Mouse (Mus musculus) testis, adult 2 months (tissue): ENCODE results near the gene Aff3. TPM values are rescaled to one million over a fixed set of nuclear protein-coding genes. Genes with fewer than 3 reads are reported as not detected.

Experiments used
- H3K27ac ChIP-seq: fragments of 200-500 bp; 2 replicates; pipeline ENCODE4 v1.5.1; 2012; ENCODE audit warnings: low read depth, low read length; ENCODE audit not compliant: control insufficient read depth, insufficient read depth
- H3K27me3 ChIP-seq: fragments of 200-500 bp; 2 replicates; pipeline ENCODE4 v1.6.1; 2012; ENCODE audit warnings: mild to moderate bottlenecking, low read length, moderate library complexity; ENCODE audit not compliant: control insufficient read depth, insufficient read depth
- H3K36me3 ChIP-seq: fragments of 200-500 bp; 2 replicates; pipeline ENCODE4 v1.6.1; 2012; ENCODE audit warnings: mild to moderate bottlenecking, low read length; ENCODE audit not compliant: control insufficient read depth, insufficient read depth
- H3K4me1 ChIP-seq: fragments of 200-500 bp; 2 replicates; pipeline ENCODE4 v1.6.1; 2012; ENCODE audit warnings: low read length; ENCODE audit not compliant: control insufficient read depth, insufficient read depth
- H3K4me3 ChIP-seq: fragments of 200-500 bp; 2 replicates; pipeline ENCODE4 v1.5.1; 2012; ENCODE audit warnings: low read depth, mild to moderate bottlenecking, low read length, moderate library complexity, mixed read lengths; ENCODE audit not compliant: control insufficient read depth
- CTCF ChIP-seq: fragments of 200-500 bp; IDR thresholded peaks from 2 replicates; pipeline ENCODE4 v1.5.1; 2012; ENCODE audit warnings: low read depth, mild to moderate bottlenecking, inconsistent platforms, low read length, moderate library complexity; ENCODE audit not compliant: control insufficient read depth, insufficient read depth, insufficient replicate concordance
- POLR2A ChIP-seq: fragments of 200-500 bp; IDR thresholded peaks from 2 replicates; pipeline ENCODE4 v1.6.1; 2012; ENCODE audit warnings: low read depth, mild to moderate bottlenecking, inconsistent platforms, low read length, moderate library complexity; ENCODE audit not compliant: control insufficient read depth
- polyA plus RNA-seq: library from polyadenylated mRNA; depleted of rRNA; stranded (reverse); fragments of >200 nt; gene quantifications from 2 replicates; pipeline ENCODE4 v1.2.3, GENCODE M21; 2012

Gene Aff3
- polyA plus RNA-seq, 1 experiment: 8.1 TPM

DNA sequence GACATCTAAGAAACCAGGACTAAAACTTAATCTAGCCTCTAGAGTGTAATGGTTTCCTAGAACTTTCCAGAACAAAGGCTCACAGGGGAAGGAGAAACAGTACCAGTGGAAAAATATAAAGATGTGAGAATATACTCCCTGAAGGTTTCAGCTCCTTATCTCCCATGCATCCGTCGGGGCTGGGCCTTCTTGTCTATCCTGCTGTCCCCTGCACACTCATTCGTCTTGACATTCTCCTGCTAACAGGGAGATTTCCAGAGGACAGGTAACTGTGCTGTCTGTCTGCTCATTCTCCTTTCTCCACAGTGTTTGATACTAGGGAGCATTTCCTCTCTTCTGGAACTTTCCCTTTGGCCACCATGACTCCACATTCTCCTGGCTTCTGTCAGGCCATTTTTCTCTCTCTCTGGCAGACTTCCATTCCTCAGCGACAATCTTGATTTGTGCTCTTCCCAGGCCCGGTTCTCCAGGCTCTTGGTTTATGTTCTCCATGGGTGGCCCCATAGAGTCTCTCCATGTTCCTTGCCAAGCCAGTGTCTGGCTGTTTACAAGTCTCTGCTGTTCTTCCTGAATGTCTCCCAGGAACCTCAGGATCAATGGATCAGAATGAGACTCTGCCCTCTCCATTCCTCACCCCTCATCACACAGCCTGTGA is 1.5 kb upstream of the Aff3 start:
- H3K4me1 ChIP-seq: no peaks in the 10 kb centered on the region; the same call in 1 of the 2 replicates
- no peaks in the 10 kb centered on the region for H3K27me3 ChIP-seq
- no peak overlapping the region; the same call in none of the 2 replicates for H3K27ac ChIP-seq
- TF ChIP-seq CTCF: no peak
- no peak for TF ChIP-seq POLR2A
- no peak overlapping the region for H3K4me3 ChIP-seq
- no peaks in the 10 kb centered on the region for H3K36me3 ChIP-seq

DNA sequence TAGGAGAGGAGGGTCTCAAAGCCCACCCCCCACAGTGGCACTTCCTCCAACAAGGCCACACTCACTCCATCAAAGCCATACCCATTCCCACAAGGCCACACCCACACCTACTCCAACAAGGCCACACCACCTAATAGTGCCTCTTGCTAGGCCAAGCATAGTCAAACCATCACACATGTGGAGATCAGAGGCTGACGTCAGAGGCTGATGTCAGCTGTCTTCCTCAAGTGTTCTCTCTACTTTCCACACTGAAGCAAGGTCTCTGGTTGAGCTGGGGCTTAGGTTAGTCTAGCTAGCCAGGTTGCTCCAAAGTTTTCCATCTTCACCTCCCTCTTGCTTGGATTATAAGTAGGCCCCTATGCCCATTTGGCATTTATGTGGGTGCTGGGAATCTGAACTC is 856 bp upstream of the Aff3 start:
- Histone ChIP-seq H3K36me3 (no peaks in the 10 kb centered on the region), H3K27me3 (no peaks in the 10 kb centered on the region), H3K4me1 (no peaks in the 10 kb centered on the region; the same call in 1 of the 2 replicates), H3K27ac (no peak overlapping the region), H3K4me3 (no peak overlapping the region)
- no peak for TF ChIP-seq CTCF
- TF ChIP-seq POLR2A: no peak

DNA sequence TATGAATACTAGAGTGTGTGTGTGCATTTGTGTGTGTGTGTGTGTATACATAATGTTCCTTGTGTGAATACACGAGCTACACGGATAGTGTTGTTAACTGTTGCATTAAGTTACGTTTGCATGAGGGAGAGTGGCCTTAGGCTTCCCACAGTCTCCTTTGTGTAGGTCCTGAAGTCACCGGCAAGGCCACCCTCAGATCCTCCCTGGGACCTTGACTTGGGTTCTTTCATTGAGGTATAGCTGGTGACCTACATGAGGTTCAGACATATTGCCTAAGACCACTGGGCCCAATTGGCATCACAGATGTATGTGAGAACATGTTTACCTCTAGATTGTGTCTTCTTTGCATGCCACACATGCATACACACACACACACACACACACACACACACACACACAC is 494 bp downstream of the Aff3 start:
- H3K4me1 ChIP-seq: no peaks in the 10 kb centered on the region; the same call in 1 of the 2 replicates
- H3K4me3 ChIP-seq: no peak overlapping the region
- H3K36me3 ChIP-seq: no peaks in the 10 kb centered on the region
- no peak overlapping the region for H3K27ac ChIP-seq
- H3K27me3 ChIP-seq: no peaks in the 10 kb centered on the region
- no peak for TF ChIP-seq CTCF
- TF ChIP-seq POLR2A: no peak

DNA sequence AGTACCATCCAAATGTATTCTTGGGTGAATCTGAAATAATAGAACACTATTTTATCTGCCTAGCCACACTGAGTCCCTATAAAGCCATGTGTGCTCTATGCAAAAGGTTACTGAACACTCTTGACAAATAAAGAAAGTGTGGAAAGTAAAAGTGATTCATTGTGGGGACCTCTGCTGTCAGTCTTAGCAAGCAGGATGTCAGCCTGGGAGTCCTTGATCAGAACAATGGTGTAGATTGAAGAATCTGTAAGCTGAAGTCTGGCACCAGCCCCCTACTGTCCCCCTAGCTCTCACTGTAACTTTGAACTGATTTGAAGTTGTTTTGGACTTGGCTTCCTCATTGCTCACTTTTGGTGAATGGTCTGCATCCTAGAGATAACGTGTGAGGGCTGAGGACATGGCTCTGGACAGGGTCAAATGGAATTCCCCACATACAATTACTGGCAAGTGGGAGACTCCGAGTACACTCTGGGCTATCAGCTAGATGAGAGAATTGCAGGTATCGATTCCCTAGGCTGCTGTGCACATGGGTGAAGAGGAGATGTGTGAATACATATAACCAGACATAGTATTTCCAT is 2.0 kb downstream of the Aff3 start:
- no peak overlapping the region for H3K4me3 ChIP-seq
- no peak overlapping the region for H3K27ac ChIP-seq
- TF ChIP-seq CTCF: no peak
- no peak for TF ChIP-seq POLR2A
- no peaks in the 10 kb centered on the region; the same call in 1 of the 2 replicates for H3K4me1 ChIP-seq
- no peaks in the 10 kb centered on the region for H3K27me3 ChIP-seq
- no peaks in the 10 kb centered on the region for H3K36me3 ChIP-seq

DNA sequence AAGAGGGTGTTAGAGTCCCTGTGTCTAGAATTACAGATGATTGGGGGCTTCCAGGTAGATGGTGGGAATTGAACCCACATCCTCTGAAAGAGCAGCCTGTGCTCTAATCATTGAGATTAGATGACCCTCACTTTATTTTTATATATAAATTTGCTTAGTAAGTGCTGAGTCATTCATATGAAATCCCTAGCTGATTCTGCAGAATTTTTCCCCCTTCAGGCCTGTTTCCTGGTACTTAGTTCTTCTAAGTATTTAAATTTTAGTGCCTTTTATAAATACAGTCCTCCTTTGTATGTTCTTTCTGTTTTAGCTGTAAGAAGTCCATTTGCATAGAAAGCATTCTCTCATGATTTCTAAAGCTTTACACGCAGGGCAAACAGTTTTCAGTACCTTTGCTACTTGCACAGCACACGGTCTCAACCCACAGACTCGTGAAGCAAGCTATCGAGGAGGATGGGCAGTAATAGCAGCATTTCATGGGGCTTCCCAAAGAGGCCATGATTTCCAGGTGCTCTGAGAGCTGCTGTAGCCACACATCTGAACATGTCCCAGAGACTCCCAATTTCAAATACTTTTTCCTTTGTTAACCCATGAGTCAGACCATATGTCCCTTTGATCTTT is 5.7 kb downstream of the Aff3 start:
- H3K4me3 ChIP-seq: no peak overlapping the region
- no peaks in the 10 kb centered on the region for H3K36me3 ChIP-seq
- TF ChIP-seq POLR2A (no peak), CTCF (no peak)
- no peak overlapping the region for H3K27ac ChIP-seq
- no peaks in the 10 kb centered on the region for H3K27me3 ChIP-seq
- H3K4me1 ChIP-seq: no peaks in the 10 kb centered on the region

DNA sequence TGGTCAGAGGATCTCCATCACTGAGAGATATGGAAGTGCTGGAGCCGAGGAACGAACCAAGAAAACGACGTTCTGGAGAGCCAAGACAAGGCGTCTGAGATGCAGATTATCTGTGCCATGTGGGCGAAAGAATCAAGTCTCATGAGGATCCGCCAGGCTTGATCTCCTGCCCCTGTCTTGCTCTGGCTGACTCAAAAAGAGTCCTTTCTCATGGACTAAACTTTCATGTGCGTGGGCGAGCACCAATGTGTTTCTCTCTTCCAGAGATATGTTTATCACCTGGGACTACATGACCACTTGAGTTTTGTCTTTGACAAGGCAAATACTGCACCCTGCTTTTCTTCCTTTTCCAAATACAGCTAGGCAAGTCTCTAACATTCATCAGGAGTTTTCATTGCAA is 6.4 kb downstream of the Aff3 start:
- no peaks in the 10 kb centered on the region for H3K4me1 ChIP-seq
- no peaks in the 10 kb centered on the region for H3K27me3 ChIP-seq
- H3K27ac ChIP-seq: no peak overlapping the region
- TF ChIP-seq CTCF: no peak
- no peak for TF ChIP-seq POLR2A
- no peaks in the 10 kb centered on the region for H3K36me3 ChIP-seq
- H3K4me3 ChIP-seq: no peak overlapping the region

DNA sequence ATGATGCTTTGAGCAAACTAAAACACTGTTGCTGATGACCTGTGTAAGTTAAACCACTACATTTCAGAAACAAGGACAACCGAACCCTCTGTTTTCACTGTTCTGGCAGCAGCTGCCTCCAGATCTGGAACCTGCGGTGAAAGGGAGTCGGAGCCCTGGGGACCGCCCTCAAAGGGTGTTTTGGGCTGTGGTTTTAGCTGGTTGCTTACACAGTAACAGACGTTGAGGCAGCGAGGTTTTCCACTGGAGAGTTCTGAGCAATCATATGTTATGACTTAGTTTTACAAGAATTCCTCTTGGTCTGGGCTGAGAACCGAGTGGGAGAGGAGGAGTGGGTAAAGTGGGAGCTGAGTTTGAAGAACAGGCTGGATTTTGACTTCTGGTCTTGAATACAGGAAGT is 7.1 kb downstream of the Aff3 start:
- TF ChIP-seq CTCF (no peak), POLR2A (no peak)
- Histone ChIP-seq H3K36me3 (no peaks in the 10 kb centered on the region), H3K4me1 (no peaks in the 10 kb centered on the region), H3K4me3 (no peak overlapping the region), H3K27ac (no peak overlapping the region), H3K27me3 (no peaks in the 10 kb centered on the region)
